Mouse (Mus musculus) heart, postnatal 10 days (tissue): ENCODE results near the gene Ovol2. TPM values are rescaled to one million over a fixed set of nuclear protein-coding genes. Genes with fewer than 3 reads are reported as not detected.

Experiments
- DNase-seq, 2 experiments: peaks; one replicate each; pipeline ENCODE4 v3.0.0; 2021
- intact Hi-C: fragments of 180-260 bp; cut with DNase I; formaldehyde crosslinking; loops from one replicate; pipeline ENCODE4 v1.15.1; 2025
- total RNA-seq, 2 experiments: library from RNA; stranded (reverse); gene quantifications; 2 replicates each; pipeline ENCODE4 v1.2.3; 2021

Gene Ovol2
- total RNA-seq, 2 experiments from 2014 or later, result not detected

- no peak for DNase-seq
- intact Hi-C loops, result no loop called here
Observed at GRCm38 (mm10) chr2:144329451-144329850, 2.5 kb downstream of the Ovol2 start.

GRCm38 (mm10) chr2:144324218-144324617 lies 7.7 kb downstream of the Ovol2 start:
- DNase-seq, result no peak
- intact Hi-C loops, result no loop called here

- intact Hi-C loops, result no loop called here
Observed at GRCm38 (mm10) chr2:144311372-144311771, 20.6 kb downstream of the Ovol2 start.

GRCm38 (mm10) chr2:144310273-144310672 lies 21.7 kb downstream of the Ovol2 start:
- intact Hi-C loops, result no loop called here
- no peak for DNase-seq

More at GRCm38 (mm10) chr2:144311372-144311771, 20.6 kb downstream of the Ovol2 start:
- no peak for DNase-seq

- intact Hi-C loops, result loop anchor here (5.0 kb wide), 1 partner anchor 144 kb away; no protein-coding TSS in a partner anchor
- DNase-seq, result no peak
Observed at GRCm38 (mm10) chr2:144308561-144308960, 23.4 kb downstream of the Ovol2 start.

GRCm38 (mm10) chr2:144305721-144306294 lies 26.1 kb downstream of the Ovol2 start:
- no peak for DNase-seq
- intact Hi-C loops, result loop anchor here (5.0 kb wide), 1 partner anchor 146 kb away; no protein-coding TSS in a partner anchor

- intact Hi-C loops, result no loop called here
- DNase-seq, result no peak
Observed at GRCm38 (mm10) chr2:144301101-144301500, 30.8 kb downstream of the Ovol2 start.

GRCm38 (mm10) chr2:144299749-144300669 lies 31.9 kb downstream of the Ovol2 start:
- no peak for DNase-seq
- intact Hi-C loops, result no loop called here

GRCm38 (mm10) chr2:144295145-144295735 lies 36.7 kb downstream of the Ovol2 start:
- peak in 1 of 2 experiments; percentile 37 for DNase-seq
- intact Hi-C loops, result no loop called here

GRCm38 (mm10) chr2:144291600-144292305 lies 40.2 kb downstream of the Ovol2 start:
- intact Hi-C loops, result no loop called here
- no peak for DNase-seq

GRCm38 (mm10) chr2:144290321-144290720 lies 41.6 kb downstream of the Ovol2 start:
- no peak for DNase-seq
- intact Hi-C loops, result no loop called here

GRCm38 (mm10) chr2:144281417-144281816 lies 50.5 kb downstream of the Ovol2 start:
- intact Hi-C loops, result no loop called here
- no peak for DNase-seq

GRCm38 (mm10) chr2:144280568-144280967 lies 51.4 kb downstream of the Ovol2 start:
- intact Hi-C loops, result no loop called here
- no peak for DNase-seq

- peak; percentile 91 to 94 for DNase-seq
- intact Hi-C loops, result no loop called here
Observed at GRCm38 (mm10) chr2:144279742-144280141, 52.2 kb downstream of the Ovol2 start.

- no peak for DNase-seq
- intact Hi-C loops, result no loop called here
Observed at GRCm38 (mm10) chr2:144276885-144277284, 55.1 kb downstream of the Ovol2 start.

- intact Hi-C loops, result loop anchor here (5.0 kb wide), 1 partner anchor 357 kb away; the partner anchor contains the start of gene Dstn
- no peak for DNase-seq
Observed at GRCm38 (mm10) chr2:144274741-144275140, 57.2 kb downstream of the Ovol2 start.

- intact Hi-C loops, result loop anchor here (5.0 kb wide), 1 partner anchor 355 kb away; the partner anchor contains the start of gene Dstn
- no peak for DNase-seq
Observed at GRCm38 (mm10) chr2:144272088-144272487, 59.9 kb downstream of the Ovol2 start.

- intact Hi-C loops, result loop anchor here (2.0 to 5.0 kb wide), 2 partner anchors 260 to 353 kb away; partner anchors contain the start of genes Dstn and Rrbp1
- DNase-seq, result peak; percentile 95 to 96
Observed at GRCm38 (mm10) chr2:144270507-144271420, 61.2 kb downstream of the Ovol2 start, which contains the start of the genes Mgme1 and Snx5. TSS of gene Mgme1 (plus strand) at chr2:144270663. TSS of gene Snx5 (minus strand) at chr2:144270906.
